Mouse (Mus musculus) subcutaneous adipose tissue, adult 2 months (tissue): ENCODE measurements around the gene Arid5b. TPM values are rescaled to one million over a fixed set of nuclear protein-coding genes. Genes with fewer than 3 reads are reported as not detected.

Experiments
- polyA plus RNA-seq: library from polyadenylated mRNA; depleted of rRNA; stranded (reverse); fragments of >200 nt; gene quantifications from 2 replicates; pipeline ENCODE4 v1.2.3, GENCODE M21; 2012; ENCODE audit warnings: low replicate concordance; rRNA removed

The Arid5b gene
- polyA plus RNA-seq: 12.9 and 25.8 TPM in 2 replicates

GRCm38 (mm10) chr10:68278632-68279361 is at the start of gene Arid5b:
TSS of gene Arid5b (minus strand) at chr10:68278740.

